Mouse (Mus musculus): ENCODE data around the gene Ccr6. TPM values are rescaled to one million over a fixed set of nuclear protein-coding genes. Genes with fewer than 3 reads are reported as not detected.

Gene Ccr6
- total and polyA plus RNA-seq, 3 experiments: 1.5 to 8.0 (median 5.2) TPM

DNA sequence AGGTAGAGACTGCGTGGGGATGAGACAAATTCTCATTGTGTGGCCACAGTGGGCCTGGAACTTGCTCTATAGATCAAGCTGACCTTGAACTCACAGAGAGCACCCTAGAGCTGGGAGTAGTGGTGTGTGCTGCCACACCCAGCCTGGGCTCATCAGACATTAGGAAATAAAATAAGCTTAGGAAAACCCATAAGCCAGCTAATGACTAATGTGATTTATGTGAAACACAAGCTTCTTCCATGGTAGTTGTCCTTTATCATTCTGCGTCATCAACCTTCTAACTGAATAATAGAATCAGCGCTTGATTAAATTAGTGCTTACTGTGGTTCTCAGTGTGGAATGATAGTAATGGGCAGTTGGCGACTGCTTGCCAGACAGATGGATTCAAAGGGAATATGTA is 51.1 kb downstream of the Ccr6 start:
- Histone ChIP-seq H3K79me2 (replicated peaks; ENCODE audit: control insufficient read depth, extremely low read depth, insufficient read depth, poor library complexity, severe bottlenecking) (no peaks in the 10 kb centered on the region; the same call in 1 of the 2 replicates), H3K36me3 (replicated peaks in 1 of 2; ENCODE audit: control insufficient read depth in 1 of 2, insufficient read depth in 1 of 2, low read length in 1 of 2) (peaks cover 0 to 31% of the 10 kb centered on the region in 2 experiments), H3K4me1 (ENCODE audit: control insufficient read depth in 1 of 2, insufficient read depth in 2 of 2) (peaks cover 0 to 21% of the 10 kb centered on the region in 2 experiments; a peak in 2 of 4 replicates), H3K4me3 (replicated peaks in 1 of 3; ENCODE audit: low read depth in 2 of 3, low read length in 2 of 3, poor library complexity in 1 of 3) (no peak overlapping the region), H3K27ac (ENCODE audit: insufficient read depth, low read depth) (no peak overlapping the region), H3K4me2 (ENCODE audit: insufficient read depth, low read depth, poor library complexity, severe bottlenecking) (no peak overlapping the region), H3K9ac (ENCODE audit: insufficient read depth, low read depth) (no peak overlapping the region), H3K9me3 (replicated peaks; ENCODE audit: low read length) (no peaks in the 10 kb centered on the region), H3K27me3 (replicated peaks) (no peaks in the 10 kb centered on the region)
- TF ChIP-seq BHLHE40 (IDR thresholded peaks at IDR 0.05; ENCODE audit: low read depth, low read length): no peak
- TF ChIP-seq POLR2AphosphoS2 (IDR thresholded peaks at IDR 0.05; ENCODE audit: low read depth, low read length): no peak
- no peak for TF ChIP-seq ZC3H11A (IDR thresholded peaks at IDR 0.05; ENCODE audit: low read depth, low read length)
- no peak for TF ChIP-seq NRF1 (IDR thresholded peaks at IDR 0.05; ENCODE audit: low read depth, low read length)
- no peak for TF ChIP-seq JUND (conservative IDR thresholded peaks at IDR 0.05; ENCODE audit: low read depth, low read length)
- TF ChIP-seq CTCF (conservative IDR thresholded peaks at IDR 0.05 in 1 of 2, IDR thresholded peaks at IDR 0.05 in 1 of 2; ENCODE audit: low read depth in 2 of 2, low read length in 2 of 2): no peak
- no peak for TF ChIP-seq HCFC1 (IDR thresholded peaks at IDR 0.05; ENCODE audit: low read depth, low read length)
- no peak for TF ChIP-seq ETS1 (conservative IDR thresholded peaks at IDR 0.05; ENCODE audit: low read depth, low read length)
- no peak for TF ChIP-seq TCF12 (IDR thresholded peaks at IDR 0.05; ENCODE audit: low read depth, low read length)
- no peak for TF ChIP-seq E2F4 (IDR thresholded peaks at IDR 0.05; ENCODE audit: insufficient replicate concordance, low read depth, low read length)
- TF ChIP-seq POLR2A (IDR thresholded peaks at IDR 0.05; ENCODE audit: low read depth, low read length): no peak
- TF ChIP-seq MYC (IDR thresholded peaks at IDR 0.05; ENCODE audit: low read depth, low read length): no peak
- TF ChIP-seq USF1 (IDR thresholded peaks at IDR 0.05; ENCODE audit: low read depth, low read length): no peak
- no peak for TF ChIP-seq MAZ (IDR thresholded peaks at IDR 0.05; ENCODE audit: low read depth, low read length)
- TF ChIP-seq MAFK (IDR thresholded peaks at IDR 0.05; ENCODE audit: insufficient replicate concordance, low read length): no peak
- TF ChIP-seq JUN (IDR thresholded peaks at IDR 0.05; ENCODE audit: insufficient read depth, low read depth, low read length): no peak
- no peak for TF ChIP-seq UBTF (IDR thresholded peaks at IDR 0.05; ENCODE audit: low read depth, low read length)
- no peak for TF ChIP-seq SMC3 (IDR thresholded peaks at IDR 0.05; ENCODE audit: low read depth, low read length)
- in situ Hi-C loops (cut with MboI; ENCODE audit: low pct_ligation_motif_present, low pct_unique_long_range_greater_than_20kb, low sequenced_read_pairs): no loop called here
- dilution Hi-C loops (cut with MboI; ENCODE audit: extremely low pct_ligation_motif_present, extremely low pct_unique_long_range_greater_than_20kb, low sequenced_read_pairs): no loop called here
- DNase-seq (ENCODE audit: extremely low read depth): no peak

DNA sequence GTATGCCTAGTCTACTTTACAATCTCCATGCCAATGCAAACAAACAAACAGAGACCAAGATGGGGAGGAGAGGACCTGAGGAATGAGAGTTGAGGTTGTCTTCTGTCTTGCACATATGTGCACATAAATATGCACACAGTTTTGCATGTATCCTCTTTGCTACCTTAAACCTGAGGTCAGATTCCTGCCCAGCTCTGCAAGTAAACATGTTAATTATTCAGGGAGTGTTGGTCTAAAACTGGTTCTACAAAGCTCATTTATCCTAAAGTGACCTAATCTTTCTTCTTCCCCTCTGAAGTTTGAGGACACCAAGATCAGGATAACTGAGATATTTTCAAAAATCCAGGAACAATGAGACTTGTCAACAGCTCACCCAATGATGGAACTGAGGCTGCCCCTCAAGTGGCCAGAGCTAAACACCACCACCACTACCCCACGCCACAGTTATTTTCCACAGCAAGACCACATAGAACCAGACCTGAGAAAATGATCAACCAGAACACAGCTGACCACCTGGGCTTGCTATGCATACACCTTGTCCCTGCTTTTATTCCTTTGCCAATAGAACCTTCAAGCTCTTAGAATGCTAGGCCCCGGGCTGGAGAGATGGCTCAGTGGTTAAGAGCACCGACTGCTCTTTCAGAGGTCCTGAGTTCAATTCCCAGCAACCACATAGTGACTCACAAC is 54.3 kb downstream of the Ccr6 start:
- Histone ChIP-seq H3K27me3 (replicated peaks) (no peaks in the 10 kb centered on the region), H3K27ac (ENCODE audit: insufficient read depth, low read depth) (no peak overlapping the region), H3K4me1 (ENCODE audit: control insufficient read depth in 1 of 2, insufficient read depth in 2 of 2) (peaks cover 0 to 28% of the 10 kb centered on the region in 2 experiments; a peak in 2 of 4 replicates), H3K79me2 (replicated peaks; ENCODE audit: control insufficient read depth, extremely low read depth, insufficient read depth, poor library complexity, severe bottlenecking) (no peaks in the 10 kb centered on the region; the same call in 1 of the 2 replicates), H3K36me3 (replicated peaks in 1 of 2; ENCODE audit: control insufficient read depth in 1 of 2, insufficient read depth in 1 of 2, low read length in 1 of 2) (peaks cover 2 to 49% of the 10 kb centered on the region in 2 experiments), H3K9ac (ENCODE audit: insufficient read depth, low read depth) (no peak overlapping the region), H3K9me3 (replicated peaks; ENCODE audit: low read length) (no peaks in the 10 kb centered on the region), H3K4me3 (replicated peaks in 1 of 3; ENCODE audit: low read depth in 2 of 3, low read length in 2 of 3, poor library complexity in 1 of 3) (no peak overlapping the region), H3K4me2 (ENCODE audit: insufficient read depth, low read depth, poor library complexity, severe bottlenecking) (no peak overlapping the region)
- TF ChIP-seq MAZ (IDR thresholded peaks at IDR 0.05; ENCODE audit: low read depth, low read length): no peak
- TF ChIP-seq ZMIZ1 (IDR thresholded peaks at IDR 0.05; ENCODE audit: low read depth, low read length): no peak
- no peak for TF ChIP-seq EP300 (IDR thresholded peaks at IDR 0.05; ENCODE audit: low read length)
- DNase-seq (ENCODE audit: extremely low read depth): no peak
- dilution Hi-C loops (cut with MboI; ENCODE audit: extremely low pct_ligation_motif_present, extremely low pct_unique_long_range_greater_than_20kb, low sequenced_read_pairs) (no loop called here), in situ Hi-C loops (cut with MboI; ENCODE audit: low pct_ligation_motif_present, low pct_unique_long_range_greater_than_20kb, low sequenced_read_pairs) (no loop called here)

Measured in CH12.LX (cell line).